ENCODE assay signal across 18 mouse cellular contexts in the genomic region with DNA sequence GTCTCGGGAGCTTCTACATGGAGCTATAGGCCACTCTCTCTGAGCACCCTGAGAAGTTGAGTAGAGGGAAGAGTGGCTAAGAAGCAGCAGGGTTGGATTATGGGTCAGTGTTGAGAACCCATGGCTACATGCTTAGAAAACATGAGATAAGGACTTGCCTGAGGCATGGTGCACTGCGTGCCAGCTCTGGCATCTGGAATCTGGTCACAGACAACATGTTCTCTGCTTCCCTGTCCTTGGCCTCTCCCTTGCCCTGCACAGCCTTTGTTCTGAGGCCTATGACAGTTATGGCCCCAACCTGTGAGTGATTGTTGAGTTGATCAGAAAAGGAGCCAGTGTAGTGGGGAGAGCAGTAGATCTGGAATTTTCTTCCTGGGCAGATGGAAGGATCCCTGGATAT.
"Had no signal": no experiment of that assay in that cellular context is flagged by ENCODE, and none has a peak within 500 bp of the region (broad histone marks: within the 10 kb centered on the region; RNA-seq: fewer than 3 reads in every experiment).

No protein-coding gene starts in this region.

- H3K9me3 ChIP-seq: midbrain, embryonic 10.5 days; midbrain, embryonic 12.5 days; neural tube, embryonic 13.5 days; neural tube, embryonic 15.5 days had no signal

- H3K27ac ChIP-seq: midbrain, embryonic 10.5 days; midbrain, embryonic 12.5 days; neural tube, embryonic 13.5 days; neural tube, embryonic 15.5 days had no signal

- H3K36me3 ChIP-seq: midbrain, embryonic 10.5 days; midbrain, embryonic 12.5 days; neural tube, embryonic 13.5 days; neural tube, embryonic 15.5 days had no signal

- H3K27me3 ChIP-seq: midbrain, embryonic 12.5 days; neural tube, embryonic 13.5 days; neural tube, embryonic 15.5 days had no signal

- H3K4me1 ChIP-seq: neural tube, embryonic 15.5 days had no signal

- ATAC-seq: midbrain, embryonic 16.5 days had no signal

- H3K4me2 ChIP-seq: lung, embryonic 14.5 days; midbrain, embryonic 12.5 days; neural tube, embryonic 13.5 days; neural tube, embryonic 15.5 days had no signal

- H3K9ac ChIP-seq: lung, embryonic 14.5 days; midbrain, embryonic 12.5 days; neural tube, embryonic 13.5 days; neural tube, embryonic 15.5 days had no signal

- DNase-seq: lung, embryonic 14.5 days; lung, postnatal 10 days; lung, postnatal 4 days; midbrain, embryonic 14.5 days; retina, postnatal 1 day; right cerebral cortex, adult 18-20 months; right cerebral cortex, postnatal 25 days; right cerebral cortex, postnatal 4 days; spleen, adult 18-20 months; thymus, adult 18-20 months; thymus, postnatal 14 days; thymus, postnatal 36 days had no signal

- H3K4me3 ChIP-seq: midbrain, embryonic 10.5 days; midbrain, embryonic 12.5 days; myocyte; neural tube, embryonic 13.5 days; neural tube, embryonic 15.5 days had no signal
